Mouse (Mus musculus): ENCODE data around the gene Zfp580. TPM values are rescaled to one million over a fixed set of nuclear protein-coding genes. Genes with fewer than 3 reads are reported as not detected.

Gene Zfp580
- polyA plus RNA-seq, 1 experiment from 2014 or later, result 16.9 TPM

GRCm38 (mm10) chr7:5099796-5100195 lies 48.5 kb downstream of the Zfp580 start:
- Histone ChIP-seq H3K36me3 (ENCODE audit: control insufficient read depth, insufficient read depth) (peaks cover 39% of the 10 kb centered on the region), H3K4me2 (replicated peaks; ENCODE audit: low read depth) (no peak overlapping the region), H3K9ac (ENCODE audit: low read depth, low read length) (no peak overlapping the region), H3K27me3 (replicated peaks; ENCODE audit: control insufficient read depth, insufficient read depth, low read length) (no peaks in the 10 kb centered on the region), H3K4me3 (ENCODE audit: low read depth, low read length) (no peak overlapping the region), H3K9me3 (ENCODE audit: control insufficient read depth) (no peaks in the 10 kb centered on the region), H3K27ac (ENCODE audit: low read depth, low read length) (no peak overlapping the region), H3K4me1 (replicated peaks; ENCODE audit: control insufficient read depth, insufficient read depth, low read length) (no peaks in the 10 kb centered on the region)
- WGBS, result 62% methylated on average over 3 of the region's 3 CpGs
- ATAC-seq, result no peak
- TF ChIP-seq CTCF (IDR thresholded peaks at IDR 0.05; ENCODE audit: low read depth), result no peak

GRCm38 (mm10) chr7:5101066-5101663 lies 49.8 kb downstream of the Zfp580 start:
- Histone ChIP-seq H3K4me1 (replicated peaks; ENCODE audit: control insufficient read depth, insufficient read depth, low read length) (no peaks in the 10 kb centered on the region), H3K4me2 (replicated peaks; ENCODE audit: low read depth) (no peak overlapping the region), H3K27me3 (replicated peaks; ENCODE audit: control insufficient read depth, insufficient read depth, low read length) (no peaks in the 10 kb centered on the region), H3K9me3 (ENCODE audit: control insufficient read depth) (no peaks in the 10 kb centered on the region), H3K27ac (ENCODE audit: low read depth, low read length) (no peak overlapping the region), H3K36me3 (ENCODE audit: control insufficient read depth, insufficient read depth) (peaks cover 26% of the 10 kb centered on the region), H3K4me3 (ENCODE audit: low read depth, low read length) (no peak overlapping the region), H3K9ac (ENCODE audit: low read depth, low read length) (no peak overlapping the region)
- TF ChIP-seq CTCF (IDR thresholded peaks at IDR 0.05; ENCODE audit: low read depth), result no peak
- WGBS, result 84% methylated on average over 10 of the region's 10 CpGs
- ATAC-seq, result no peak

GRCm38 (mm10) chr7:5102564-5102963 lies 51.2 kb downstream of the Zfp580 start:
- H3K27ac ChIP-seq (ENCODE audit: low read depth, low read length), result 0 out of 2 replicates have a peak overlapping the region, but pooled peaks have one; percentile 46
- TF ChIP-seq CTCF (IDR thresholded peaks at IDR 0.05; ENCODE audit: low read depth), result no peak
- ATAC-seq, result peak; percentile 60
- H3K9ac ChIP-seq (ENCODE audit: low read depth, low read length), result no peak overlapping the region
- no peaks in the 10 kb centered on the region for H3K4me1 ChIP-seq (replicated peaks; ENCODE audit: control insufficient read depth, insufficient read depth, low read length)
- H3K27me3 ChIP-seq (replicated peaks; ENCODE audit: control insufficient read depth, insufficient read depth, low read length), result no peaks in the 10 kb centered on the region
- H3K36me3 ChIP-seq (ENCODE audit: control insufficient read depth, insufficient read depth), result peaks cover 17% of the 10 kb centered on the region
- H3K9me3 ChIP-seq (ENCODE audit: control insufficient read depth), result no peaks in the 10 kb centered on the region
- 72% methylated on average over 2 of the region's 2 CpGs for WGBS
- no peak overlapping the region for H3K4me3 ChIP-seq (ENCODE audit: low read depth, low read length)
- no peak overlapping the region for H3K4me2 ChIP-seq (replicated peaks; ENCODE audit: low read depth)

Other genes starting within 250 kb of the Zfp580 start
- 116 and 126 TPM in 2 replicates for gene Ube2s, start 238.9 kb upstream of the Zfp580 start, polyA plus RNA-seq (2015; fragmentation: Nextera tagmentation; extraction: Ambion mirVana)
- gene Shisa7, start 206.8 kb upstream of the Zfp580 start, polyA plus RNA-seq (2015; fragmentation: Nextera tagmentation; extraction: Ambion mirVana), result 0.07 and 0.09 TPM in 2 replicates
- gene Isoc2b, start 181.3 kb upstream of the Zfp580 start, polyA plus RNA-seq (2015; fragmentation: Nextera tagmentation; extraction: Ambion mirVana), result 12.5 and 15.5 TPM in 2 replicates
- gene Isoc2a, start 174.4 kb upstream of the Zfp580 start, polyA plus RNA-seq (2015; fragmentation: Nextera tagmentation; extraction: Ambion mirVana), result 1.3 and 1.6 TPM in 2 replicates
- gene Gm36210, start 145.0 kb upstream of the Zfp580 start, polyA plus RNA-seq (2015; fragmentation: Nextera tagmentation; extraction: Ambion mirVana), result not detected in 2 replicates
- gene Zfp628, start 136.3 kb upstream of the Zfp580 start, polyA plus RNA-seq (2015; fragmentation: Nextera tagmentation; extraction: Ambion mirVana), result 2.9 TPM in 2 replicates
- 1.5 and 1.9 TPM in 2 replicates for gene Nat14, start 129.5 kb upstream of the Zfp580 start, polyA plus RNA-seq (2015; fragmentation: Nextera tagmentation; extraction: Ambion mirVana)
- 2.3 and 2.6 TPM in 2 replicates for gene Ssc5d, start 125.8 kb upstream of the Zfp580 start, polyA plus RNA-seq (2015; fragmentation: Nextera tagmentation; extraction: Ambion mirVana)
- gene Sbk2, start 87.1 kb upstream of the Zfp580 start, polyA plus RNA-seq (2015; fragmentation: Nextera tagmentation; extraction: Ambion mirVana), result 0.47 and 0.76 TPM in 2 replicates
- not detected in 2 replicates for gene Sbk3, start 80.4 kb upstream of the Zfp580 start, polyA plus RNA-seq (2015; fragmentation: Nextera tagmentation; extraction: Ambion mirVana)
- 10.5 and 12.9 TPM in 2 replicates for gene Zfp579, start 55.4 kb upstream of the Zfp580 start, polyA plus RNA-seq (2015; fragmentation: Nextera tagmentation; extraction: Ambion mirVana)
- gene Zfp524, start 37.1 kb upstream of the Zfp580 start, polyA plus RNA-seq (2015; fragmentation: Nextera tagmentation; extraction: Ambion mirVana), result 21.9 and 22.6 TPM in 2 replicates
- 15.5 and 16.1 TPM in 2 replicates for gene Fiz1, start 36.8 kb upstream of the Zfp580 start, polyA plus RNA-seq (2015; fragmentation: Nextera tagmentation; extraction: Ambion mirVana)
- gene Gm44973, start 36.0 kb upstream of the Zfp580 start, polyA plus RNA-seq (2015; fragmentation: Nextera tagmentation; extraction: Ambion mirVana), result 4.4 and 4.7 TPM in 2 replicates
- gene Zfp865, start 31.2 kb upstream of the Zfp580 start, polyA plus RNA-seq (2015; fragmentation: Nextera tagmentation; extraction: Ambion mirVana), result 2.3 and 2.6 TPM in 2 replicates
- gene Ccdc106, start 31.0 kb upstream of the Zfp580 start, polyA plus RNA-seq (2015; fragmentation: Nextera tagmentation; extraction: Ambion mirVana), result 8.3 and 8.8 TPM in 2 replicates
- gene 4632433K11Rik, start 17.4 kb upstream of the Zfp580 start, polyA plus RNA-seq (2015; fragmentation: Nextera tagmentation; extraction: Ambion mirVana), result not detected in 2 replicates
- 6.4 and 6.5 TPM in 2 replicates for gene Zfp784, start 13.1 kb upstream of the Zfp580 start, polyA plus RNA-seq (2015; fragmentation: Nextera tagmentation; extraction: Ambion mirVana)
- 48.3 and 51.4 TPM in 2 replicates for gene U2af2, start 10.6 kb downstream of the Zfp580 start, polyA plus RNA-seq (2015; fragmentation: Nextera tagmentation; extraction: Ambion mirVana)
- 98.0 and 106 TPM in 2 replicates for gene Epn1, start 28.7 kb downstream of the Zfp580 start, polyA plus RNA-seq (2015; fragmentation: Nextera tagmentation; extraction: Ambion mirVana)
- gene Rfpl4, start 65.4 kb downstream of the Zfp580 start, polyA plus RNA-seq (2015; fragmentation: Nextera tagmentation; extraction: Ambion mirVana), result not detected in 2 replicates
- gene Rasl2-9, start 74.4 kb downstream of the Zfp580 start, polyA plus RNA-seq (2015; fragmentation: Nextera tagmentation; extraction: Ambion mirVana), result 1.6 and 2.3 TPM in 2 replicates
- not detected in 2 replicates for gene Vmn1r55, start 98.1 kb downstream of the Zfp580 start, polyA plus RNA-seq (2015; fragmentation: Nextera tagmentation; extraction: Ambion mirVana)
- gene Vmn1r56, start 145.2 kb downstream of the Zfp580 start, polyA plus RNA-seq (2015; fragmentation: Nextera tagmentation; extraction: Ambion mirVana), result not detected in 2 replicates
- not detected in 2 replicates for gene Vmn1r57, start 167.0 kb downstream of the Zfp580 start, polyA plus RNA-seq (2015; fragmentation: Nextera tagmentation; extraction: Ambion mirVana)